26 mouse cellular contexts compared by ENCODE assay signal in genomic region chr4:74587125-74587524, GRCm38 (mm10).
A peak's percentile ranks its signal among the peaks of the same experiment; 100 is the strongest.
DNase-seq lines count a peak whose midpoint lies in the region; ATAC-seq and TF ChIP-seq lines count a peak whose summit lies in the region.
"Had no signal": no experiment of that assay in that cellular context is flagged by ENCODE, and none has a peak within 500 bp of the region (broad histone marks: within the 10 kb centered on the region; RNA-seq: fewer than 3 reads in every experiment).

No protein-coding gene starts in this region.

- no peak overlapping the region for H3K4me2 ChIP-seq in hindbrain, postnatal 0 days (ENCODE audit: low read depth, low read length)
- H3K4me2 ChIP-seq in hindbrain, embryonic 11.5 days (replicated peaks; ENCODE audit: low read depth, low read length), result no peak overlapping the region
- H3K4me2 ChIP-seq: embryonic facial prominence, embryonic 13.5 days; forebrain, embryonic 12.5 days; heart, embryonic 12.5 days; heart, embryonic 15.5 days; hindbrain, embryonic 14.5 days had no signal

- DNase-seq in hindbrain, postnatal 0 days (ENCODE audit: low spot score), result peak; percentile 31
- DNase-seq in hindbrain, embryonic 11.5 days (ENCODE audit: low spot score), result no peak
- DNase-seq in right cerebral cortex, adult 18-20 months, result peak; percentile 1
- no peak for DNase-seq in right cerebral cortex, postnatal 14 days
- peak; percentile 36 for DNase-seq in brain, adult 2 months (ENCODE audit: low read depth, low spot score)
- DNase-seq in gastrocnemius, postnatal 14 days, result no peak
- DNase-seq: adrenal gland, postnatal 36 days; cerebellum, adult 11-12 months; cerebellum, adult 8-10 months; cerebellum, postnatal 10 days; cerebellum, postnatal 36 days; embryo, embryonic 11 days; gastrocnemius, postnatal 25 days; heart, postnatal 10 days; heart, postnatal 36 days had no signal

- H3K4me3 ChIP-seq in hindbrain, postnatal 0 days (ENCODE audit: low read length), result no peak overlapping the region
- H3K4me3 ChIP-seq in hindbrain, embryonic 11.5 days (ENCODE audit: low read depth, low read length), result no peak overlapping the region
- H3K4me3 ChIP-seq: embryonic facial prominence, embryonic 10.5 days; embryonic facial prominence, embryonic 13.5 days; erythroblast, embryonic 14.5 days; forebrain, embryonic 12.5 days; heart, embryonic 12.5 days; heart, embryonic 15.5 days; hindbrain, embryonic 10.5 days had no signal

- no peaks in the 10 kb centered on the region for H3K36me3 ChIP-seq in hindbrain, postnatal 0 days (ENCODE audit: insufficient read depth, low read length)
- no peaks in the 10 kb centered on the region for H3K36me3 ChIP-seq in hindbrain, embryonic 11.5 days (ENCODE audit: control insufficient read depth, insufficient read depth, low read length)
- H3K36me3 ChIP-seq: embryonic facial prominence, embryonic 10.5 days; embryonic facial prominence, embryonic 13.5 days; forebrain, embryonic 12.5 days; heart, embryonic 12.5 days; heart, embryonic 15.5 days; hindbrain, embryonic 10.5 days had no signal

- no peaks in the 10 kb centered on the region for H3K27me3 ChIP-seq in hindbrain, postnatal 0 days (ENCODE audit: insufficient read depth, low read length)
- H3K27me3 ChIP-seq in hindbrain, embryonic 11.5 days (ENCODE audit: control insufficient read depth, insufficient read depth, low read length), result no peaks in the 10 kb centered on the region
- H3K27me3 ChIP-seq: embryonic facial prominence, embryonic 13.5 days; forebrain, embryonic 12.5 days; heart, embryonic 12.5 days; heart, embryonic 15.5 days had no signal

- no peak for ATAC-seq in hindbrain, postnatal 0 days
- no peak for ATAC-seq in hindbrain, embryonic 11.5 days (ENCODE audit: low FRiP score)
- ATAC-seq: CD4-positive, CD25-positive, alpha-beta regulatory T cell, adult 4 months; forebrain, embryonic 16.5 days; intestine, postnatal 0 days had no signal

- H3K9me3 ChIP-seq in hindbrain, postnatal 0 days (ENCODE audit: low read length), result no peaks in the 10 kb centered on the region
- H3K9me3 ChIP-seq in hindbrain, embryonic 11.5 days (ENCODE audit: control insufficient read depth, low read length), result no peaks in the 10 kb centered on the region
- H3K9me3 ChIP-seq: embryonic facial prominence, embryonic 10.5 days; embryonic facial prominence, embryonic 13.5 days; forebrain, embryonic 12.5 days; heart, embryonic 12.5 days; heart, embryonic 15.5 days; hindbrain, embryonic 10.5 days had no signal

- H3K4me1 ChIP-seq in hindbrain, postnatal 0 days (ENCODE audit: insufficient read depth, low read length), result no peaks in the 10 kb centered on the region
- no peaks in the 10 kb centered on the region for H3K4me1 ChIP-seq in hindbrain, embryonic 11.5 days (replicated peaks; ENCODE audit: control insufficient read depth, insufficient read depth, low read length)
- H3K4me1 ChIP-seq: embryonic facial prominence, embryonic 10.5 days; embryonic facial prominence, embryonic 13.5 days; forebrain, embryonic 12.5 days; heart, embryonic 12.5 days; heart, embryonic 15.5 days; hindbrain, embryonic 10.5 days had no signal

- intact Hi-C loops in gastrocnemius, postnatal 14 days (cut with DNase I; ENCODE audit: low total_unique reads), result no loop called here

- H3K9ac ChIP-seq in hindbrain, postnatal 0 days (replicated peaks; ENCODE audit: low read length), result no peak overlapping the region
- no peak overlapping the region for H3K9ac ChIP-seq in hindbrain, embryonic 11.5 days (ENCODE audit: low read depth, low read length)
- H3K9ac ChIP-seq: embryonic facial prominence, embryonic 13.5 days; forebrain, embryonic 12.5 days; heart, embryonic 12.5 days; heart, embryonic 15.5 days; hindbrain, embryonic 14.5 days had no signal

- no peak overlapping the region for H3K27ac ChIP-seq in hindbrain, postnatal 0 days
- H3K27ac ChIP-seq in hindbrain, embryonic 11.5 days (ENCODE audit: low read depth, low read length), result no peak overlapping the region
- H3K27ac ChIP-seq: embryonic facial prominence, embryonic 10.5 days; embryonic facial prominence, embryonic 13.5 days; forebrain, embryonic 12.5 days; heart, embryonic 15.5 days; hindbrain, embryonic 10.5 days; hindbrain, embryonic 14.5 days had no signal

- TF ChIP-seq CTCF in hindbrain, postnatal 0 days (IDR thresholded peaks at IDR 0.05; ENCODE audit: low read depth), result no peak

Comparison
In these comparisons a context has a peak if more than half of its experiments do, and no peak if none do; other contexts are left out.
1. DNase-seq: peak in hindbrain, postnatal 0 days (single experiment), right cerebral cortex, adult 18-20 months (single experiment) and brain, adult 2 months (single experiment); none in hindbrain, embryonic 11.5 days (single experiment), right cerebral cortex, postnatal 14 days (single experiment) and gastrocnemius, postnatal 14 days (single experiment).